Comparison of ENCODE assay signal across 9 mouse cellular contexts in the genomic region with DNA sequence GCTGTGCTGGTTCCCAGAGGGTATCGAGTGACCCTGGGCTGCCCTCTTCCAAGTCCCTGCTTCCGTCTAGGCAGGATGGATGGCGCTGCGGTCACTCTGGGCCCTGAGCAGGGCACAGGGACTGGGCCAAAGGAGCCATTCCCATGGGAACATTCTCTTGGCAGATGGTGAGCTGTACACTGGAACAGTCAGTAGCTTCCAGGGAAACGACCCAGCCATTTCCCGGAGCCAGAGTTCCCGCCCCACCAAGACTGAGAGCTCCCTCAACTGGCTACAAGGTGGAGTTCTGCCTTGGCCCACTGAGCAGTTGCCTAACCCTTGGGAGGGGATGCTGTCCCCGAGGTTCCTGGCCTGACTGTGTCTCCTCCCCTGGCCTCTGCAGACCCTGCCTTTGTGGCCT. TPM values are rescaled to one million over a fixed set of nuclear protein-coding genes. Genes with fewer than 3 reads are reported as not detected.
DNase-seq lines count a peak whose midpoint lies in the region; ATAC-seq lines count a peak whose summit lies in the region.
"Had no signal": no experiment of that assay in that cellular context is flagged by ENCODE, and none has a peak within 500 bp of the region (broad histone marks: within the 10 kb centered on the region; RNA-seq: fewer than 3 reads in every experiment).

No protein-coding gene starts in this region.

- H3K27ac ChIP-seq in liver, embryonic 13.5 days = 0 out of 2 replicates have a peak overlapping the region, but pooled peaks have one; percentile 7
- no peak overlapping the region for H3K27ac ChIP-seq in forebrain, embryonic 14.5 days (ENCODE audit: low read depth, low read length)

- intact Hi-C loops in left cerebral cortex, postnatal 10 days (cut with DNase I) = loop anchor here (5.0 kb wide), 1 partner anchor 74 kb away; no protein-coding TSS in a partner anchor

- no peak overlapping the region for H3K4me2 ChIP-seq in liver, embryonic 13.5 days
- H3K4me2 ChIP-seq in forebrain, embryonic 14.5 days (ENCODE audit: low read length) = no peak overlapping the region

- DNase-seq in adrenal gland, adult (ENCODE audit: inconsistent age in 2 of 2, low spot score in 1 of 2) = peak; percentile 61 to 82
- no peak for DNase-seq in adrenal gland, postnatal 25 days
- peak; percentile 52 to 56 for DNase-seq in left cerebral cortex, postnatal 10 days (ENCODE audit: extremely low spot score in 1 of 2, low spot score in 2 of 2)
- no peak for DNase-seq in left cerebral cortex, adult 11 months (ENCODE audit: low spot score)
- peak; percentile 75 for DNase-seq in heart, adult 8-10 months (ENCODE audit: low spot score)
- DNase-seq in liver, embryonic 13.5 days = no peak
- no peak for DNase-seq in yolk sac, embryonic 10.5 days (ENCODE audit: low spot score)
- no peak for DNase-seq in forebrain, embryonic 14.5 days (ENCODE audit: low spot score)

- H3K9me3 ChIP-seq in liver, embryonic 13.5 days (replicated peaks) = no peaks in the 10 kb centered on the region
- no peaks in the 10 kb centered on the region for H3K9me3 ChIP-seq in forebrain, embryonic 14.5 days (replicated peaks; ENCODE audit: control insufficient read depth, low read length)

- H3K4me1 ChIP-seq in liver, embryonic 13.5 days (replicated peaks) = peaks cover 42% of the 10 kb centered on the region
- H3K4me1 ChIP-seq in forebrain, embryonic 14.5 days (ENCODE audit: control insufficient read depth, insufficient read depth, low read length) = peaks cover 4% of the 10 kb centered on the region; the same call in 1 of the 2 replicates

- H3K27me3 ChIP-seq in liver, embryonic 13.5 days = no peaks in the 10 kb centered on the region
- no peaks in the 10 kb centered on the region for H3K27me3 ChIP-seq in forebrain, embryonic 14.5 days (replicated peaks; ENCODE audit: control insufficient read depth, insufficient read depth, low read length)

- 91% methylated on average over 8 of the region's 8 CpGs for WGBS in liver, embryonic 13.5 days (ENCODE audit: insufficient replicate concordance)
- WGBS in forebrain, embryonic 14.5 days = 83% methylated on average over 8 of the region's 8 CpGs

- no peak overlapping the region for H3K4me3 ChIP-seq in liver, embryonic 13.5 days (replicated peaks)
- no peak overlapping the region for H3K4me3 ChIP-seq in forebrain, embryonic 14.5 days (ENCODE audit: low read depth, low read length)

- no peak for ATAC-seq in liver, embryonic 13.5 days (ENCODE audit: low read depth)
- ATAC-seq in forebrain, embryonic 14.5 days = no peak

- no peak overlapping the region for H3K9ac ChIP-seq in liver, embryonic 13.5 days
- H3K9ac ChIP-seq in forebrain, embryonic 14.5 days (ENCODE audit: low read length) = no peak overlapping the region

- H3K36me3 ChIP-seq in liver, embryonic 13.5 days = peaks cover 100% of the 10 kb centered on the region
- peaks cover 75% of the 10 kb centered on the region for H3K36me3 ChIP-seq in forebrain, embryonic 14.5 days (ENCODE audit: control insufficient read depth, insufficient read depth, low read length)

RNA-seq across cellular contexts. Expression of gene Cib1, which starts 16.0 kb away (rescaled TPM):
- total RNA-seq in adrenal gland, postnatal 25 days (2021) = 62.4 and 68.2 TPM in 2 replicates
- total RNA-seq in left cerebral cortex, postnatal 10 days (2021) = 10 to 100 TPM; 19.4 to 21.2 TPM
- total RNA-seq in heart, adult 8-10 months (2022) = 10 to 100 TPM; 12.7 to 19.1 (median 16.5) TPM
- 91.0 and 102 TPM in 2 replicates for polyA plus RNA-seq in liver, embryonic 13.5 days (2015; fragmentation: Nextera tagmentation; extraction: Ambion mirVana)
- 32.7 and 38.5 TPM in 2 replicates for polyA plus RNA-seq in forebrain, embryonic 14.5 days (2014; fragmentation: Nextera tagmentation; extraction: Ambion mirVana)

RNA-seq across cellular contexts. Expression of gene Gdpgp1, which starts 16.1 kb away (rescaled TPM):
- 5.6 and 6.0 TPM in 2 replicates for total RNA-seq in adrenal gland, postnatal 25 days (2021)
- 1 to 10 TPM; 6.0 to 7.0 TPM for total RNA-seq in left cerebral cortex, postnatal 10 days (2021)
- total RNA-seq in heart, adult 8-10 months (2022) = 1 to 10 TPM; 1.7 to 2.1 (median 2.0) TPM
- polyA plus RNA-seq in liver, embryonic 13.5 days (2015; fragmentation: Nextera tagmentation; extraction: Ambion mirVana) = 2.4 and 3.0 TPM in 2 replicates
- 2.1 and 2.7 TPM in 2 replicates for polyA plus RNA-seq in forebrain, embryonic 14.5 days (2014; fragmentation: Nextera tagmentation; extraction: Ambion mirVana)

RNA-seq across cellular contexts. Expression of gene Ttll13, which starts 29.6 kb away (rescaled TPM):
- 0.57 and 2.1 TPM in 2 replicates for total RNA-seq in adrenal gland, postnatal 25 days (2021)
- total RNA-seq in left cerebral cortex, postnatal 10 days (2021) = 1 to 10 TPM; 1.3 to 2.2 TPM
- under 1 TPM; 0.19 to 0.72 (median 0.24) TPM for total RNA-seq in heart, adult 8-10 months (2022)
- 0.23 and 0.72 TPM in 2 replicates for polyA plus RNA-seq in liver, embryonic 13.5 days (2015; fragmentation: Nextera tagmentation; extraction: Ambion mirVana)
- 0.87 and 1.2 TPM in 2 replicates for polyA plus RNA-seq in forebrain, embryonic 14.5 days (2014; fragmentation: Nextera tagmentation; extraction: Ambion mirVana)
- total RNA-seq: hematopoietic stem cell, adult 5-6 weeks had no signal

RNA-seq across cellular contexts. Expression of gene Sema4b, which starts 29.9 kb away (rescaled TPM):
- 68.9 and 70.0 TPM in 2 replicates for total RNA-seq in adrenal gland, postnatal 25 days (2021)
- 10 to 100 TPM; 23.5 to 23.7 TPM for total RNA-seq in left cerebral cortex, postnatal 10 days (2021)
- total RNA-seq in heart, adult 8-10 months (2022) = 10 to 100 TPM; 10.9 to 14.0 (median 11.7) TPM
- 13.1 and 14.1 TPM in 2 replicates for polyA plus RNA-seq in liver, embryonic 13.5 days (2015; fragmentation: Nextera tagmentation; extraction: Ambion mirVana)
- 11.6 and 12.8 TPM in 2 replicates for polyA plus RNA-seq in forebrain, embryonic 14.5 days (2014; fragmentation: Nextera tagmentation; extraction: Ambion mirVana)

RNA-seq across cellular contexts. Expression of gene Ngrn, which starts 44.4 kb away (rescaled TPM):
- total RNA-seq in adrenal gland, postnatal 25 days (2021) = 50.3 and 64.1 TPM in 2 replicates
- 10 to 100 TPM; 43.9 to 46.8 TPM for total RNA-seq in left cerebral cortex, postnatal 10 days (2021)
- 10 to 100 TPM; 26.2 to 28.6 (median 27.2) TPM for total RNA-seq in heart, adult 8-10 months (2022)
- polyA plus RNA-seq in liver, embryonic 13.5 days (2015; fragmentation: Nextera tagmentation; extraction: Ambion mirVana) = 33.5 and 37.2 TPM in 2 replicates
- polyA plus RNA-seq in forebrain, embryonic 14.5 days (2014; fragmentation: Nextera tagmentation; extraction: Ambion mirVana) = 71.2 and 71.8 TPM in 2 replicates

Comparison
In these comparisons a context has a peak if more than half of its experiments do, and no peak if none do; other contexts are left out.
1. DNase-seq: peak in adrenal gland, adult (2 of 2), left cerebral cortex, postnatal 10 days (2 of 2) and heart, adult 8-10 months (single experiment); none in adrenal gland, postnatal 25 days (single experiment), left cerebral cortex, adult 11 months (single experiment), liver, embryonic 13.5 days (single experiment), yolk sac, embryonic 10.5 days (single experiment) and forebrain, embryonic 14.5 days (single experiment).